Mouse (Mus musculus): ENCODE measurements around the gene Sorbs2. TPM values are rescaled to one million over a fixed set of nuclear protein-coding genes. Genes with fewer than 3 reads are reported as not detected.

The Sorbs2 gene
- polyA plus RNA-seq, 1 experiment from 2014 or later, result 13.3 TPM

- no peak overlapping the region for H3K9ac ChIP-seq (replicated peaks)
- no peaks in the 10 kb centered on the region for H3K27me3 ChIP-seq (ENCODE audit: insufficient read depth, low read length)
- H3K27ac ChIP-seq (ENCODE audit: low read depth), result no peak overlapping the region
- ATAC-seq (no peak), DNase-seq (no peak)
- no peak for TF ChIP-seq EP300 (IDR thresholded peaks at IDR 0.05; ENCODE audit: low read depth)
- no peak for TF ChIP-seq CTCF (IDR thresholded peaks at IDR 0.05; ENCODE audit: low read depth)
- H3K4me1 ChIP-seq (ENCODE audit: insufficient read depth), result no peaks in the 10 kb centered on the region
- no peak overlapping the region for H3K4me3 ChIP-seq (ENCODE audit: low read depth, low read length)
- no peak overlapping the region for H3K4me2 ChIP-seq (ENCODE audit: low read depth, low read length)
- H3K9me3 ChIP-seq (ENCODE audit: low read length), result no peaks in the 10 kb centered on the region
- 73% methylated on average over 6 of the region's 6 CpGs for WGBS (ENCODE audit: insufficient replicate concordance)
- H3K36me3 ChIP-seq (replicated peaks; ENCODE audit: insufficient read depth, low read length), result no peaks in the 10 kb centered on the region
These were observed 51.7 kb downstream of the Sorbs2 start for GRCm38 (mm10) chr8:45559176-45559820.

- TF ChIP-seq EP300 (IDR thresholded peaks at IDR 0.05; ENCODE audit: low read depth) (no peak), CTCF (IDR thresholded peaks at IDR 0.05; ENCODE audit: low read depth) (no peak)
- H3K4me1 ChIP-seq (ENCODE audit: insufficient read depth), result no peaks in the 10 kb centered on the region
- no peaks in the 10 kb centered on the region for H3K36me3 ChIP-seq (replicated peaks; ENCODE audit: insufficient read depth, low read length)
- H3K4me2 ChIP-seq (ENCODE audit: low read depth, low read length), result no peak overlapping the region
- H3K4me3 ChIP-seq (ENCODE audit: low read depth, low read length), result no peak overlapping the region
- H3K9me3 ChIP-seq (ENCODE audit: low read length), result no peaks in the 10 kb centered on the region; the same call in 1 of the 2 replicates
- no peak overlapping the region for H3K9ac ChIP-seq (replicated peaks)
- DNase-seq (no peak), ATAC-seq (no peak)
- H3K27ac ChIP-seq (ENCODE audit: low read depth), result no peak overlapping the region
- H3K27me3 ChIP-seq (ENCODE audit: insufficient read depth, low read length), result no peaks in the 10 kb centered on the region
- 56% methylated on average over 1 of the region's 1 CpGs for WGBS (ENCODE audit: insufficient replicate concordance)
These were observed 57.6 kb downstream of the Sorbs2 start for GRCm38 (mm10) chr8:45565189-45565588.

GRCm38 (mm10) chr8:45570117-45570516 lies 62.5 kb downstream of the Sorbs2 start:
- Histone ChIP-seq H3K27me3 (ENCODE audit: insufficient read depth, low read length) (no peaks in the 10 kb centered on the region), H3K36me3 (replicated peaks; ENCODE audit: insufficient read depth, low read length) (no peaks in the 10 kb centered on the region), H3K27ac (ENCODE audit: low read depth) (no peak overlapping the region), H3K9ac (replicated peaks) (no peak overlapping the region), H3K4me2 (ENCODE audit: low read depth, low read length) (no peak overlapping the region), H3K4me3 (ENCODE audit: low read depth, low read length) (no peak overlapping the region), H3K4me1 (ENCODE audit: insufficient read depth) (no peaks in the 10 kb centered on the region), H3K9me3 (ENCODE audit: low read length) (no peaks in the 10 kb centered on the region; the same call in 1 of the 2 replicates)
- no peak for TF ChIP-seq EP300 (IDR thresholded peaks at IDR 0.05; ENCODE audit: low read depth)
- TF ChIP-seq CTCF (IDR thresholded peaks at IDR 0.05; ENCODE audit: low read depth), result no peak
- ATAC-seq (no peak), DNase-seq (no peak)
- WGBS (ENCODE audit: insufficient replicate concordance), result 68% methylated on average over 4 of the region's 4 CpGs

GRCm38 (mm10) chr8:45579714-45580543 lies 72.3 kb downstream of the Sorbs2 start:
- Histone ChIP-seq H3K4me1 (ENCODE audit: insufficient read depth) (no peaks in the 10 kb centered on the region), H3K36me3 (replicated peaks; ENCODE audit: insufficient read depth, low read length) (no peaks in the 10 kb centered on the region), H3K27ac (ENCODE audit: low read depth) (no peak overlapping the region), H3K4me3 (ENCODE audit: low read depth, low read length) (no peak overlapping the region), H3K4me2 (ENCODE audit: low read depth, low read length) (no peak overlapping the region), H3K9ac (replicated peaks) (no peak overlapping the region), H3K27me3 (ENCODE audit: insufficient read depth, low read length) (no peaks in the 10 kb centered on the region), H3K9me3 (ENCODE audit: low read length) (no peaks in the 10 kb centered on the region)
- TF ChIP-seq CTCF (IDR thresholded peaks at IDR 0.05; ENCODE audit: low read depth) (no peak), EP300 (IDR thresholded peaks at IDR 0.05; ENCODE audit: low read depth) (no peak)
- ATAC-seq (no peak), DNase-seq (no peak)
- WGBS (ENCODE audit: insufficient replicate concordance), result 69% methylated on average over 7 of the region's 7 CpGs

GRCm38 (mm10) chr8:45580544-45580866 lies 72.9 kb downstream of the Sorbs2 start:
- no peak for ATAC-seq
- H3K9ac ChIP-seq (replicated peaks), result no peak overlapping the region
- 46% methylated on average over 3 of the region's 3 CpGs for WGBS (ENCODE audit: insufficient replicate concordance)

GRCm38 (mm10) chr8:45583856-45584255 lies 76.3 kb downstream of the Sorbs2 start:
- no peak for DNase-seq
- WGBS (ENCODE audit: insufficient replicate concordance), result 69% methylated on average over 1 of the region's 1 CpGs
- Histone ChIP-seq H3K4me3 (ENCODE audit: low read depth, low read length) (no peak overlapping the region), H3K27ac (ENCODE audit: low read depth) (no peak overlapping the region), H3K36me3 (replicated peaks; ENCODE audit: insufficient read depth, low read length) (no peaks in the 10 kb centered on the region), H3K9me3 (ENCODE audit: low read length) (no peaks in the 10 kb centered on the region), H3K27me3 (ENCODE audit: insufficient read depth, low read length) (no peaks in the 10 kb centered on the region), H3K4me2 (ENCODE audit: low read depth, low read length) (no peak overlapping the region), H3K9ac (replicated peaks) (no peak overlapping the region), H3K4me1 (ENCODE audit: insufficient read depth) (no peaks in the 10 kb centered on the region)
- ATAC-seq, result no peak
- TF ChIP-seq CTCF (IDR thresholded peaks at IDR 0.05; ENCODE audit: low read depth), result no peak

More at GRCm38 (mm10) chr8:45580544-45580866, 72.9 kb downstream of the Sorbs2 start:
- H3K36me3 ChIP-seq (replicated peaks; ENCODE audit: insufficient read depth, low read length), result no peaks in the 10 kb centered on the region
- TF ChIP-seq EP300 (IDR thresholded peaks at IDR 0.05; ENCODE audit: low read depth) (no peak), CTCF (IDR thresholded peaks at IDR 0.05; ENCODE audit: low read depth) (no peak)
- no peak overlapping the region for H3K27ac ChIP-seq (ENCODE audit: low read depth)
- DNase-seq, result no peak
- H3K4me1 ChIP-seq (ENCODE audit: insufficient read depth), result no peaks in the 10 kb centered on the region
- no peaks in the 10 kb centered on the region for H3K9me3 ChIP-seq (ENCODE audit: low read length)
- no peak overlapping the region for H3K4me3 ChIP-seq (ENCODE audit: low read depth, low read length)
- H3K27me3 ChIP-seq (ENCODE audit: insufficient read depth, low read length), result no peaks in the 10 kb centered on the region
- H3K4me2 ChIP-seq (ENCODE audit: low read depth, low read length), result no peak overlapping the region

Data from liver, postnatal 0 days (tissue).